Mouse (Mus musculus): ENCODE data around the gene Zfp580. TPM values are rescaled to one million over a fixed set of nuclear protein-coding genes. Genes with fewer than 3 reads are reported as not detected.

Zfp580 gene
- total RNA-seq, 2 experiments from 2014 or later = 0.26 TPM; not detected in 1

GRCm38 (mm10) chr7:5031496-5031895 lies 19.8 kb upstream of the Zfp580 start:
- no peak for ATAC-seq (replicated peaks; ENCODE audit: low FRiP score, poor library complexity, severe bottlenecking)

- ATAC-seq (replicated peaks; ENCODE audit: low FRiP score, poor library complexity, severe bottlenecking) = no peak
These were observed 17.5 kb upstream of the Zfp580 start, which contains the start of gene 4632433K11Rik for GRCm38 (mm10) chr7:5033818-5034217. Gene 4632433K11Rik (plus strand): TSS chr7:5034118.

DNA sequence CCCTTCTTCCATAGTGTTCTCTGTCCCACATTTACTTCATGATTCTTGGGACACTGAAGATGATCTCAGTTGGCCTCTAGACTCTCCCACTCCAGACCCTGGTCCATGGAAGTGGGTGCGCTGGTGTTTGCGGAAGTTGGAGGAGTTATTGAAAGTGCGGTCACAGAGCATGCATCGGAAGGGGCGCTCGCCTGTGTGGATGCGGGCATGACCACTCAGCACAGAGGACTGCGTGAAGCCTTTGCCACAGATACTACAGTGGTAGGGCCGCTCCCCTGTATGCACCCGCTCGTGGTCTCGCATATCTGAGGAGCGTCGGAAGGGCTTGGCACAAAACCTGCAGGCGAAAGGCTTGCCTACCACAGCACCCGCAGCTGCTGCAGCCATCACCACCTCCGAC lies 15.7 kb upstream of the Zfp580 start:
- no peak for ATAC-seq (replicated peaks; ENCODE audit: low FRiP score, poor library complexity, severe bottlenecking)

DNA sequence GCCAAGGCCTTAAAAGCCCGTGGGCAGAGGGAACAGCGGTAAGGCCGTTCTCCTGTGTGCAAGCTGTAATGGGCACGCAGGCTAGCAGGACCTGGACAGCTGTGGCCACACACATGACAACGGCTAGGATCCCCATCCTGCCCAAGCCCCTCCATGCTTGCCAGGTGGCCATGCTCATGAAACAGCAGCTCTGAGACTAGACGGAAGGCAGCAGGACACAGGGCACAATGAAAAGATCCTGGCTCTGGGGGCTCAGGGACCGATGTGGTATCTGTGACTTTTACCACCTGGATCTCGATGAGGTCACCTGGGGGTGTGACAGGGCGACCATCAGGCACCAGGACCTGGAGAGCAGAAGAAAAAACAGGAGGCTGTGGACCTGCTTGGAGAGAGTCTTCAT lies 15.2 kb upstream of the Zfp580 start:
- no peak for ATAC-seq (replicated peaks; ENCODE audit: low FRiP score, poor library complexity, severe bottlenecking)

- no peak for ATAC-seq (replicated peaks; ENCODE audit: low FRiP score, poor library complexity, severe bottlenecking)
These were observed 14.3 kb upstream of the Zfp580 start for GRCm38 (mm10) chr7:5037026-5037425.

- no peak for ATAC-seq (replicated peaks; ENCODE audit: low FRiP score, poor library complexity, severe bottlenecking)
These were observed 13.9 kb upstream of the Zfp580 start for GRCm38 (mm10) chr7:5037467-5037866.

GRCm38 (mm10) chr7:5038109-5038732 lies 13.1 kb upstream of the Zfp580 start, which contains the start of gene Zfp784:
Gene Zfp784 (minus strand): TSS chr7:5038446.
- peak; percentile 99 for ATAC-seq (replicated peaks; ENCODE audit: low FRiP score, poor library complexity, severe bottlenecking)

GRCm38 (mm10) chr7:5038940-5039339 lies 12.4 kb upstream of the Zfp580 start:
- no peak for ATAC-seq (replicated peaks; ENCODE audit: low FRiP score, poor library complexity, severe bottlenecking)

- no peak for ATAC-seq (replicated peaks; ENCODE audit: low FRiP score, poor library complexity, severe bottlenecking)
These were observed 6.4 kb upstream of the Zfp580 start for GRCm38 (mm10) chr7:5044981-5045380.

- ATAC-seq (replicated peaks; ENCODE audit: low FRiP score, poor library complexity, severe bottlenecking) = no peak
These were observed 5.2 kb upstream of the Zfp580 start for GRCm38 (mm10) chr7:5046112-5046511.

DNA sequence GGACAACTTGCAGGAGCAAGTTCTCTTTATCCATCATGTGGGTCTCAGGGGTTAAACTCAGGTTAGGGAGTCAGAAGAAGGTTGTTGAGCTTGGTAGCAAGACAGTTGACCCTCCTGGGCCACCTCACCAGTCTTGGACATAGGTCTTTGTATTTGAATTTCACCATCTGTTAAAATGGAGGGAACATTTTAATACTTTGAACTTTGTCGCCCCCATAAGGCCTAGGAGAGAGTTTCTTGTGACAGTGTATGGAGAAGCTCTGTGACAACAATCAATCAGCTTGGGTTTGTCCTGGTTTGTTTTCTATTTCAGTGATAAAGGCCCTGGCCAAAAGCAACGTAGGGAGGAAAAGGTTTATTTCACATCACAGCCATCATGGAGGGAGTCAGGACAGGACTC lies 4.0 kb upstream of the Zfp580 start:
- ATAC-seq (replicated peaks; ENCODE audit: low FRiP score, poor library complexity, severe bottlenecking) = 0 out of 2 replicates have a peak, but pooled peaks have one; percentile 55

DNA sequence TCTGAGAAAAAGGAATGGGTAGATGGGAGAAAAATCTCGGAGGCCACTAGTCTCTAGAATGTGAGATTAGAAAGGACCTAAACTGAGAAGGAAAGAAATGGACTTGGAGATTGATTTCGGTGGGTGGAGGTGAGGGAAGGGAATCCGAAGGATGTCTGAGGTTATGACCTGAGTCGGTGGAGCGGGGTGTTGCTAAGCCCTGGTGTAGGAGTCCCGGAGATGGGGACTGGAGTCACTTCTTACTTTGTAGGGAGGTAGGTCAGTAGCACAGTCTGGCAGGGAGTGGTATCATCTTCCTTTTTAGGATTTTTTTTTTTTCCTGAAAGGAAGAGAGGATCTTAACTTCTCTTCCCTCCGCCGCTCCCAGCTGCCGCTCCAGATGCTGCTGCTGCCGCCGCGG lies 1.1 kb downstream of the Zfp580 start:
- no peak for ATAC-seq (replicated peaks; ENCODE audit: low FRiP score, poor library complexity, severe bottlenecking)

- ATAC-seq (replicated peaks; ENCODE audit: low FRiP score, poor library complexity, severe bottlenecking) = no peak
These were observed 1.6 kb downstream of the Zfp580 start for GRCm38 (mm10) chr7:5052931-5053343.

GRCm38 (mm10) chr7:5053456-5054179 lies 2.3 kb downstream of the Zfp580 start:
- no peak for ATAC-seq (replicated peaks; ENCODE audit: low FRiP score, poor library complexity, severe bottlenecking)

- ATAC-seq (replicated peaks; ENCODE audit: low FRiP score, poor library complexity, severe bottlenecking) = no peak
These were observed 5.4 kb downstream of the Zfp580 start for GRCm38 (mm10) chr7:5056651-5057263.

GRCm38 (mm10) chr7:5057381-5057780 lies 6.0 kb downstream of the Zfp580 start:
- ATAC-seq (replicated peaks; ENCODE audit: low FRiP score, poor library complexity, severe bottlenecking) = no peak

GRCm38 (mm10) chr7:5057804-5058203 lies 6.5 kb downstream of the Zfp580 start:
- ATAC-seq (replicated peaks; ENCODE audit: low FRiP score, poor library complexity, severe bottlenecking) = no peak

- no peak for ATAC-seq (replicated peaks; ENCODE audit: low FRiP score, poor library complexity, severe bottlenecking)
These were observed 7.3 kb downstream of the Zfp580 start for GRCm38 (mm10) chr7:5058631-5059030.

GRCm38 (mm10) chr7:5059421-5059820 lies 8.1 kb downstream of the Zfp580 start:
- no peak for ATAC-seq (replicated peaks; ENCODE audit: low FRiP score, poor library complexity, severe bottlenecking)

- ATAC-seq (replicated peaks; ENCODE audit: low FRiP score, poor library complexity, severe bottlenecking) = peak; percentile 67
These were observed 8.9 kb downstream of the Zfp580 start for GRCm38 (mm10) chr7:5060239-5060731.

Measured in erythroblast, adult 5-6 weeks (primary cell).